Mouse (Mus musculus) 416B (cell line): ENCODE measurements around the gene Ubap2l.
A peak's percentile ranks its signal among the peaks of the same experiment; 100 is the strongest.

ENCODE experiments used
- DNase-seq: peaks from one replicate; pipeline ENCODE4 v3.0.0; 2011; ENCODE audit warnings: low read depth

Gene Ubap2l

DNA sequence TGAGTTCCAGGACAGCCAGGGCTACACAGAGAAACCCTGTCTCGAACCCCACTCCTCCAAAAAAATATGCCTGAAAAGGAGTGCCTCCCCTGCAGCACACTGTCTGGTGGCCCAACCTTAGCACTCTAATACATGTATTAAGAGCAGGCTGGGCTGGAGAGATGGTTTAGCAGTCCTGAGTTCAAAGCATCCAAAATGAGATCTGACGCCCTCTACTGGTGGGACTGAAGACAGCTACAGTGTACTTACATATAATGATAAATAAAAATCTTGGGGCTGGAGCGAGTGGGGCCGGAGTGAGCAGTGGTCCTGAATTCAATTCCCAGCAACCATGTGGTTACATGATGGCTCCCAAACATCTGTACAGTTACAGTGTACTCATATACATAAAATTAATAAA, 85.5 kb downstream of the Ubap2l start:
- DNase-seq, result peak; percentile 75

DNA sequence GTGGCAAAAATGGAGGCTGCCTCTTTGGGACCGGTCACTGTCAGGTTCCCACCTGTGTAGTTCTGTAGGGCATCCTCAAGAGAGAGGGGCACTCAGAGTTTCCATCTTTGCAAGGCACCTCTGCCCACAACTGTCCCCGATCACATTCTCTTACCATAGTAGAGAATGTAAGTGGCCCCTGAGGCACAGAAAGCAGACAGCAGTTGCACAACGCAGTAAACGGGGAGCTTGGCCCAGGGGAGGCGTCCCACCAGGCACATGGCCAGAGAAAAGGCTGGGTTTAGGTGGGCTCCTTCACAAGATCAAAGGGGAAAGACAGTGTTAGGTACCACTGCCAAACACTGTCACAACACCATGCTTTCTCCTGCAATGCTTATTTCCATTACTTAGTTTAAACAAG, 86.5 kb downstream of the Ubap2l start:
- no peak for DNase-seq

DNA sequence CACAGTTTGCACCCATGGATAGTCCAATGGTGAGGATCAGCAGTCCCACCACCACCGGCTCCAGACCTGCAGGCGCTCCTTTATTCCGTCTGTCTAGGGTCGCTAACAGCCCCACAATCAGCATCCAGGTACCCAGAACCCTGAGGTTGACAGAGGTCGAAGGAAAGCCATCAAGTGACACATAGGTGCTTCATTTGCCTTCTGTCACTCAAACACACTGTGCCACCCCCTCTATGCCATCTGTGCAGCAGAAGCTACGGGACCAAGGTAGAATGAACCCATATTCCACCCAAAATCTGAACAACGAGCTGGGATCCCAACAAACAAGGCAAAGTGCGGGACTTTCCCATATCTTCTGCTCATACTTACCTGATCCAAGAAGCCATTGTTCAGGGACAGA, 86.9 kb downstream of the Ubap2l start:
- DNase-seq, result no peak

DNA sequence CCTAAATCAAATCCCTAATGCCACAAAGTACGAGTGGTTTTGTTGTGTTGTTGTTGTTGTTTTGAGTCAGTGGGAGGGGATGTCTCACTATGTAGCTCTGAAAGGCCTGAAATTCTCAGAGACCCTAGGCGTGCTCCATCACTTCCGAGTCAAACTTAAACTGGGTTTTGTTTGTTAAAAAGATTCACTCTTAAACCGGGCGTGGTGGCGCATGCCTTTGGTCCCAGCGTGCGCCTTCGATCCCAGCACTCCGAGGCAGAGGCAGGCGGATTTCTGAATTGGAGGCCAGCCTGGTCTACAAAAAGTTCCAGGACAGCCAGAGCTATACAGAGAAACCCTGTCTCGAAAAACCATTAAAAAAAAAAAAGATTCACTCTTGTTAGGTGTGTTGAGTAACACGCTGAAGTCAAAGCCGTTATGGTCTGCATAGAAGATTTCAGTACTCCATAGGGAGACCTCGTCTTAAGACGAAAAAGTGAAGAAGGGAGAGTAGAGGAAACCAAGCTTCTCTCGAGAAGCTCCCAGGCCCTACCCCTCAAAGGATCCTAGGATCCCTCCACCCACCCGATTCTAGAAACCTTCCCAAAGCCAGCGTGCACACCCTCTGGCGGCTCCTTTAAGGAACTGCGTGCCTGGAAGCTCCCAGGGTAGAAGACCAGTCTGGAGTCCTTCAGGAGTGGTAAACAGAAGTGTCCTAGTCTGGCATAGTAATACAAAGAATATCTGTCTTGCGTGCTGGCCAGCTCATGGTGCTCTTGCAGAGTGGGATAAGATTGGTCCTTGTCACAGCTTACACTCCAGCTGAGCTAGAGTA, 88.3 kb downstream of the Ubap2l start:
- peak; percentile 77 for DNase-seq

DNA sequence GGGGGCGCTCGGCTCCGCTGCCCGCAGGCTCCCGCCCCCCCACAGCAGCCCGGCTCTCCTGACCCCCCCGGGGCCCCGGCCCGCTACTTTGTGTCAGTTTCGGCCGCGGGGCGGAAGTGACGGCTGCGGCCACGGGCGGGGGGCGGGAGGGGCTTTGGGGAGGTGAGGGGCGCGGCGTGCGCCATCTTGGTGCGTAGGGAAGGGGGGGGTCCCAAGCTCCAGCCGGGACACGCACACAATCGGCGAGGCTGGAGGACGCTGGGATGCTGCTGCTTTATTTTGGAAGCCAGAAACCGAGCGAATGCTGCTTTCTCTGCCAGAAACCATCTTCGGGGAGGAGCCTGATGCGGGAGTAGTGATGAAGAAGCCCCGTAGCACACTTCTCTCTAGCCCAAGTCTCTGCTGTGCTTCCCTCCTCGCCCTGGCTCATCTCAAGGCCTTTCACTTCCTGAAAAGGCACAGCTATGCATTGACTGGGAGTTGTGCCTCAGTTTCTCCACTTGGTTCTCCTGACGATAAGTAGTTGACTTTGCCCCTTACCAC, 89.1 kb downstream of the Ubap2l start, which contains the start of gene Atp8b2:
Gene Atp8b2 (minus strand): TSS at position 288 of the 543 bp plus-strand sequence.
- peak; percentile 51 for DNase-seq

DNA sequence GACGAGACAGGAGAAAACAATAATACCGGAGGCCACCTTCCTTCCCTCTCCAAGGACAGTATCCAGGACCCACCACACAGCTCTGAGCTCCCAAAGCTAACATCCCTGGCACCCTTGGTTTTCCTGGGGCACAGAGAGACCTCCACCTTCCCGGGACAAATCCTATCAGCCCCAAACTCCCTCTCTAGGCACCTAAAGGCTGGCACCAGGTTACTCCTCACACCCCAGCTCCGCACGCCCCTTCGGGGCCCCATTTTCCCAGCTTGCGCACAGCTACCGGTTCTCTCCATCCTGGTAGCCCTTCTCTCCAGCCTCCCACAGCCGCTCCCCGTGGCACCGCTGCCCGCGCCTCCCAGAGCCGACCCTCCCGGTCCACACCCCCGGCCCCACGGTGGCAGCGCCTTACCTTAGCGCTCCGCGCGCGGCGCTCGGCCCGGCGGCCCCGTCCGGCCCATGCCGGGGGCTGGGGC, 89.6 kb downstream of the Ubap2l start:
- DNase-seq, result no peak

DNA sequence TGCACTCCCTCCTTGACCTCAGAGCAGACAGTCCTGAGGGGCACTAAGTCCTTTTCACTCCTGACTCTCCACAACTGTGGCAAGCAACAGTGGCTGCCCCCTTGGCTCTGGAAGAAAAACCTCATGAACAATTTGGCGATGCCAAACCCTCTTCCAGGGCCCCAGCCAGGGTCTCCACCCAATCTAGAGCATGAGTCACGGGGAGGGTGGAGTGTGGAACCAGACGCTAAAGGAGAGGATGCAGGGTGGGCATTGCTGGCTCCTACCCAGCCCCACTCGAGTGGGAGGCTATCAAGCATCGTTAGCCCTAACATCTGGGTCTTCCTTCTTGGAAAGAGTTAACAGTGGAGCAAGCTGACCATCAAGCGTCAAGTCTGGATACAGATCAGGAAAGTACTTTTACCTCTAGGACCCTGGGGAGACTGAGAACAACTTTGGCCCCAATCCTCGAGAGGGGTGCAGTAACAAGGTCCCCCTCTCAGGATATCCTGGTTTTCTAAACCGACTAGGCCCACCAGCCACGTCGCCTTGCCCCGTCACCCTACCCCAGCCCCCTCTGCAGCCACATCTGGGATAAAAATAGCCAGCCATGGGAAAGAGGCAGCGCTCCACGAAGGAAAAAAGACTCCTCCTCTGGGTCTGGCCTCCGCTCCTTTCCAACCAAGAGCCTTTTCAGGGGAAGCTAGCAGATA, 90.2 kb downstream of the Ubap2l start:
- DNase-seq, result no peak

DNA sequence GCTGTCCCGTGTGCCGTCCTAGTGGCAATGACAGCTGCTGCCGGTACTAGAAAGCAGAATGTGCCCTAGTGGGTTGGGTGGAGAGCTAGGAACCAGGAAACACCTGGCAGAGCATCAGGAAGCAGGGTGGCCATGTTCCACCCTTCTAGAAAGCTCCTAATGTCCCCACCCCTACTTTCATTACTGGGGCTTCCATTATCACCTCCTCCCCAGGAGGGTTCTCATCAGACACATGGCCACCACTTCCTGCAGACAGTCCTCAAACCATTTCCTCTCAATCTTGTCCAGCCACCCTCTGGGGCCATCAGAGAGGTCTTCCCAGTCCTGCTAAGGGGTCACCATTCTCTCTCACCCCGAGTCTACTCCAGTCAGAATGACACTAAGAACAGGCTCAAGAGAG, 91.0 kb downstream of the Ubap2l start:
- DNase-seq, result peak; percentile 93

DNA sequence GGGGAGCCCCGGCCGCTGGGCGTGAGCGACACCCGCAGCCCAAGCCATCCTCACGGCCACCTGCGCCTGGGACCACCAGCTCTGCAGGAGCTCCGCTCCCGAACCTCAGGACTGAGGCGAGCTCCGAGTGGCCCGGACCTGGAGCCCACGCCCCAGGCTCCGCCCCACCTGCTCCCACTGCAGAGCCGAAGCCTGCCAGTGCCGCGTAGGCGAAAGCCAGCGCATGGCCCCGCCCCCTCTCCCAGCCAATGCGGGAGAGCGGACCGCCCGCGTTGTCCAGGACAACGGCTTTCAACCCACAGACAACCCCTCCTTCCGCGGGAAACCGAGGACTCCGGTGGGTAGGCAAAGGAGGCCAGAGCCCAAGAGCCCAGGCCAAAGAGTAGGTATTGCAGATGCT, 92.0 kb downstream of the Ubap2l start:
- no peak for DNase-seq

DNA sequence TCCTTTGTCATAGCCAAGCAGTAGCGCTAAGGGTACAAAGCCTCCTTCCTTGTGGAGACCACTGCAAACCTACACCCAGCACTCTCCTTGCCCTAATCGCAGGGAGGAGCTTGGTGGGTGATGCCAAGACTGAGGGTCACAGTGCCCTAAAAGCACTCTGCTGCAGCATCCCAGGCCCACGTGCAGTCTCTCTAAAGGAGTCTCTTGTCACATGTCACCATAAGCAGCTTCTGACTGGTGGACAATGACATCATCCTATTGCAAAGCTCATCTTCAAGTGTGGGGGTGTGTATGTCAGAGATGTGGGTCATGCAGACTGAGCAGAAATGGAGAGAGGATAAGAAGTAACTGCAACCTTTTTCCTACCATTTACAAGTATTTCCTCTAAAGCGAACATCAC, 93.0 kb downstream of the Ubap2l start:
- no peak for DNase-seq

DNA sequence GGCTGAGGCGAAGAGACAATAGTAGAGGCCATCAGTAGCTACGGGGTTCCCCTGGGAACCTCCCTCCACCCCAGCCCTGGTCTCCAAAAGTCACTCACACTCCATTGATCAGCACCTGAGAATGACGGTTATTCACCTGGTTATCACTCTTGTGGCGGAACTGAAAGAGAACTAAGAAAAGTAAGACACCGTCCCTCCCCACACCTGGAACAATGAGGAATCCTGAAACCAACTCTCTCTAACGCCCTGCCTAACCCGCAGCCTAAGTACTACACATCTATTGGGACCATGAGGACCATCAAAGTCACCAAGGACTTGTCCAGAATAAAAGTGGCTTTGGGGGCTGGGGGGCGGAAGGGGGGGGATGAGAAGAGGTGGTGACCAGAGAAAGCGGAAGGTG, 94.5 kb downstream of the Ubap2l start:
- no peak for DNase-seq

DNA sequence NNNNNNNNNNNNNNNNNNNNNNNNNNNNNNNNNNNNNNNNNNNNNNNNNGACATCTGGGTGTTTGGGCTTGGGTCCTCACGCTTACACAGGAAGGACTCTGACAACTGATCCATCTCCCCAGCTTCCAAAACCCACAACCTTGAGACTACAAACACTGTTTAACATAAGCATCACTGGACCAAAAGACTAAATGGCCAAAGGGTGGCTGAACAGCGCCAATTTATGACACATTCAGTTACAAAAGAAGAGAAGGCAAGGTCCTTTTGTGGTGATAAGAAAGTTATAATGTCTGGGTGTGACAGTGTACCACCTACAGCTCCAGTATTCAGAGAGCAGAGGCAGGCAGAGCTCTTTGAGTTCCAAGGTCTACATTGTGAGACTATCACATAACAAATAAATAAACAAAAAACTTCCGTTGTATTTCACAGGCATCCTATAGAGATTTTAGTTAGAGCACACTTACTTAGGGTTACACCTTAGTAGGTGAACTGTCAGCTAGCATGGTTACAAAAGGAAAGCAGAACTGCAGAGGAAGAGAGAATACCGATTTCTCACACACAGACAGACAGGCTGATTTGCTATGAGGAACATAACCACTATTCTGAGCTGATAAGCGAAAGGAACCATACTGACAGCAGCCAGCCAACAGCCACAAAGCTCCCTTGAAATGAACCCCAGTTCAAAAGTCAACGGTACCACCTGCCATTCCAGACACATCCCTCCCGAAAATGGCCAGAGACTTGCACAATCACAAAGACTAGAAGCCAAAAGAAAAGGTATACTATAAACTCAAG, 96.1 kb downstream of the Ubap2l start:
- no peak for DNase-seq

DNA sequence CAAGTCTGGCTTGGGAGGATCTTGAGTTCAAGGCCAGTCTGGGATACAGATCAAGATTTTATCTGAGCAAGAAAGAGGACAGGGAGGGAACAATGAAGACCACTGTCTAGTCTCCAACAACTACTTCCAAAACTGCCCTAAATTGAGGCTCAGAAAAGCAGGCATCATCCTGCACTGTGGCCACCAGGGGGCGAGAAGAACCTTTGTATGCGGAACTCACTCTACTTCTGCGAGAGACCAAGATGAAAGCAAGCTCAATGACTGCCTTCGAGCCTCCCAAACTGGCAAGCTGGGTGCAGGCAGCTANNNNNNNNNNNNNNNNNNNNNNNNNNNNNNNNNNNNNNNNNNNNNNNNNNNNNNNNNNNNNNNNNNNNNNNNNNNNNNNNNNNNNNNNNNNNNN, 99.0 kb downstream of the Ubap2l start:
- DNase-seq, result peak; percentile 82
